Mouse (Mus musculus): ENCODE data around the gene Olfr878.

DNA sequence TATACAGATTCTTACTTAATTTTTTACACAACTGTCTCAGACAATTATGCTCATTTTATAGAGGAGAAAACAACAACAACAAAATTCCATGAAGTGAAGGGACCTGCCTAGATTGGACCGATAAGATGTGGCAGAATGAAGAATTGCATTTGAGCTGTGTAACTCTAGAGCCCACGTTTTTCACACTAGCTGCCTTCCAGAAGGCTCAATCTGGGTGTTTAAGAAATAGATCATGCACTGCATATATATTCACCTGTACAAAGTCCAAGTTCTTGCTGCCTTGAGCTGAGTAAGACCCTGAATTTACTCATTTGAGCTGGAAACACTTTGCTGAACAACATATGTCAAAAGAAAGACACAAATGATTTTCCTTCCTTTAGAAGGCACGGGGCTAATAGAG, 12.1 kb upstream of the Olfr878 start:
- TF ChIP-seq CTCF (IDR thresholded peaks at IDR 0.05; ENCODE audit: insufficient read depth, low read length) (no peak), POLR2A (IDR thresholded peaks at IDR 0.05; ENCODE audit: borderline replicate concordance, extremely low read depth, low read depth, low read length) (no peak)

Measured in lung, adult 2 months (tissue).